Mouse (Mus musculus) myocyte (in vitro differentiated cells): ENCODE data around the gene Samd7.

Experiments used
- CEBPB ChIP-seq: IDR thresholded peaks from 2 replicates; pipeline ENCODE4 v1.6.1; 2011; ENCODE audit warnings: mild to moderate bottlenecking, moderate library complexity; ENCODE audit not compliant: poor library complexity, insufficient read depth, severe bottlenecking
- POLR2AphosphoS2 ChIP-seq: IDR thresholded peaks from one replicate; pipeline ENCODE4 v1.6.1; 2011; ENCODE audit warnings: low read depth, control low read depth; ENCODE audit not compliant: insufficient read length

- TF ChIP-seq POLR2AphosphoS2 (no peak), CEBPB (no peak)
Observed at GRCm38 (mm10) chr3:30766177-30766576, 20.1 kb downstream of the Samd7 start.
